Mouse (Mus musculus) ovary, postnatal 14 days (tissue): ENCODE measurements at regions not wholly inside any gene's neighbourhood (a gene's known extent, or its start where the extent isn't known, plus 50 kb on each side); places are given as distances from the start of the nearest gene placed in this dataset.

Experiments used
- DNase-seq: peaks from one replicate; pipeline ENCODE4 v3.0.0; 2022; ENCODE audit warnings: low spot score

DNA sequence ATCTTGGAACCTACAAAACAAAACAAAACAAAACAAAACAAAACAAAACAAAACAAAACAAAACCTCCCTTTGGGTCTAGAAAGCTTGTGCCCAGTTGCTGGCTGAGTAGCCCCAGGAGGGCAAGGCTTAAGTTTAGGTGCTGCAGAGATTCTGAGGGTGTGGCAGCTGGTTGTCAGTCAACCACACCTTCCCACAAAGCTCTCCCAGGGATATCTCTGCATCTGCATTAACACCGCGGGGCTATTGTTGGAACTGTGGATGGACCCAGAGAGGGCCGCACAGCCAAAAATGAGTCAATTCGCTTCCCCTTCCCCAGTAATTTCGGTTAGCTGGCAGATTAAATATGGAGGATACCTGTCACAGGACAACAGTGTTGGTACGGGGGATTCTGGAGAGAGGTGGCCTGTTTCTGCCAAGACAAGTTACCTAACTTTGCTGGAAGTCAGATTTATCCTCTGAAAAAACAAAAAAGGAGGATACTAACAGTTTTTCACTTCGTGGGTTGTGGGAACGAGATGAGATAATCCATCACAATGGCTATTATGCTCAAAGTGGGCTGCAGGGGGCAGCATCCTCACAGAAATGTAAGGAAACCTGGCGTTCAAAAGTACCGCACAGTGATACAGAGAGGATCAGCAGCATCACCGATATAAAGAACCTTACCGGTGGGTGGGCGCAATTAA, 96.7 kb downstream of the 1500009L16Rik start:
- peak; percentile 69 for DNase-seq

- DNase-seq: no peak
Measured at GRCm38 (mm10) chr10:83819950-83820275, 97.2 kb downstream of the 1500009L16Rik start.

DNA sequence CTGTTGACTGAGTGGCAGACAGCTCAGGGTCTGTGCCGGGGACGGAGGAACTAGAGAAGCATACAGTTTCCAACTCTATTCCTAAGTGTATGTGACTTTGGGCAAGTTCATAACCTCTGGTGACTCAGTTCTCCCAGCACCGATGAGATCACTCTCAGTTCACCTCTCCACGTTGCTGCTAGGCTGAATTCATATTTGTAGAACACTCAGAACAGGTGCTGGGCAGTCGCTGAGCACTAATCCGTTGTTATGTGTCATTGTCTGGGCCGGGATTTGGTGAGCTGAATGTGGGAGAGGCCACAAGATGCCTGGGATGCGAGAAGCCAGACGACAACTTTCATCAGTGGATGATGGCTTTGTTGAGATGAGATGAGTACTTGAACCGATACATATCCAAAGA, 98.4 kb downstream of the 1500009L16Rik start:
- DNase-seq: no peak

GRCm38 (mm10) chr10:83826105-83826504, 103.4 kb downstream of the 1500009L16Rik start:
- DNase-seq: no peak

GRCm38 (mm10) chr10:83836351-83836750, 113.7 kb downstream of the 1500009L16Rik start:
- DNase-seq: no peak

DNA sequence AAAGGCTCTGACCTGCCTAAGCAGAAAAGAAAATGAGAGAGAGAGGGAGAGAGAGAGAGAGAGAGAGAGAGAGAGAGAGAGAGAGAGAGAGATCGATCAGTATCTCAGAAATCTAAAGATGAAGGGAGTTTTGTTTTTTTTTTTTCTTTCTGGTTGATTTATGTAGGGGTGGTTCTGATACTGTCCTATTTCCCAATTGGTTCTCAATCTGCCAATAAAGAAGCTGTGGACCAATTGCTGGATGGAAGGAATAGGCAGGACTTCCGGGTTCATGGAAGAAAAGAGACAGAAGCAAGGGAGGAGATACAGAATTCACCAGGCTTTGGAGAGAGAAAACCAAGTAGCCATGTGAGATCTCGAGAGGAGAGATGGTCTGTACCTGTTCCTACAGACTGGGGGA, 117.6 kb downstream of the 1500009L16Rik start:
- no peak for DNase-seq

DNA sequence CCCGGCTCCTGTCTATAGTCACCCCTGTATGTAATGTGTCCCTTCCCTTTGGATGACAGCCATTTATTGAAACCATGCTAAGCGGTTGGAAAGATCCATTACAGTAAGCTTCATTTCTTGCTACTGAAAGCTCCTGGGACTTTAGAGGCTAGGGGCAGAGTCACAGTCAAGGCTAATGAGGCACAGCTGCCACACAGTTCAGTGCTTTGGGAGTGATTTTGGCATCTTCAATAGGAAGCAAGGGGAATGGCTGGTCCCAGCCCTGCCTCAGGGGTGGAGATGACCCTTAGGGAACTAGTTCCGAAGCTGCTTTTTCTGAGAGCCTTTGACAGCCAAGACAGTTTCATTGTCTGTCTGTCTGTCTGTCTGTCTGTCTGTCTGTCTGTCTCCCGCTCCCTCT, 128.2 kb downstream of the 1500009L16Rik start:
- no peak for DNase-seq

DNA sequence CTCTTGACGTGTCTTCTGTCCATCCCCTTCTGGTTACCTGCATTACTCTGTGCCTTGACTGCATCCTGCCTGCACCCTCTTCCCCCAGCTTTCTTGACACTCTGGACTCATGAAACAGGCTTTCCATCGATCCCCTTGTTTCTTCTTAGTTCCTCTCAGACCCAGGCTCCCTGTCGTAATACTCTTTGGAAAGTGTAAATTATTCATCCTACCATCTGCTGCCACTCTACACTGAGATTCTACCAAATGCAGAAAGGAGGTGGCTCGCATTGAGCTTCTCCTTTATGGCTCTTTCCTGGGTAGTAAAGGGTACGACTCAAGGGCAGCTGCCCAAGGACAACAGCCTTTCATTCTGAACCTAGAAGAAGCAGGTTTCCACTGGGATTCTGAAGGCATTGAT, 129.5 kb downstream of the 1500009L16Rik start:
- DNase-seq: no peak

DNA sequence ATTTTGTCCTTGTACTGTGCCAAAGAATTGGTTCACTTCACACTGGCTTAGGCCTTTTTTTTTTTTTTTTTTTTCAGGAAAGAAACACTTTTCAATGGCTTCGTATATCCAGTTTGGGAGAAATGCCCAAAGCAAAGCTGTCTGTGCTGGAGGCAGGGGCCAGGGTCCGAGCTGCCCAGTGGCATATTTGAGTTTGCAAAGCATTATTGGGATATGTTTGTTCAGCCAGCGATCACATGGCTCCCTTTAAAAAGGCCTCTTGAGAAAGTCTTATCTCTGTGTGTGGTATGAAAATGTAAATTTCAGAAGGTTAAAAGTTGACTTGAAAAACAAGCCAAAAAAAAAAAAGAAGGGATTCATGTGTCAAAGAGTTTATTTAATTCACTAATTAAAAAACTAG, 130.1 kb downstream of the 1500009L16Rik start:
- no peak for DNase-seq

DNA sequence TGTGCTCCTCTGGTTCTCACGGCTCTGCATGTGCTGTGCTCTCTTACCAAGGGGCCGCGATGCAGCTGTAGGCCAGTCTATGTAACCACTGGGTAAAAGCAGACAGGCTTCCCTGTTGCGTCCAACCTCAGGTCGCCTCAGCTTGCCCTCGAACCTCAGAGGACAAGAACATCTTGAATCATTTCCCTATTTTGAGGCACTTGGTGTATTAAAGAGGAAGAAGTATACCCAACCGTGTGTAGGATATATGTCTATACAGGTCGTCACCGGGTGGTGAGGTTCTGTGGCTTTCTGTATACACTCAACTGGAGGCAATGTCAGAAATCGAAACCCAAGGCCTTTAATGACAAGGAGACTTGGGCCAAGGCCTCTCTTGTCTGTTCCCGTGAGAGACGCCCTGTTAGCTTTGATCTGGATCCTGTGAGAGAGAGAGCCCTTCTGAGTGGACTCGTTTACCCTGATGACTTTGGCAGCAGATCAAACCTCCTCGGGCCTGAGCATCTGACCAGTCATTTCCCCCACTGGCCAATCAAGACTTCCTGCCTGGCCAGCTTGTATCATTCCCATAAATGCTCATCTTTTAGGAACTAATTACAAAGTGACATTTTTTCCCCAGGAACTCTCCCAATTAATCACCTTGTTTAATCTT, 135.3 kb downstream of the 1500009L16Rik start:
- no peak for DNase-seq

DNA sequence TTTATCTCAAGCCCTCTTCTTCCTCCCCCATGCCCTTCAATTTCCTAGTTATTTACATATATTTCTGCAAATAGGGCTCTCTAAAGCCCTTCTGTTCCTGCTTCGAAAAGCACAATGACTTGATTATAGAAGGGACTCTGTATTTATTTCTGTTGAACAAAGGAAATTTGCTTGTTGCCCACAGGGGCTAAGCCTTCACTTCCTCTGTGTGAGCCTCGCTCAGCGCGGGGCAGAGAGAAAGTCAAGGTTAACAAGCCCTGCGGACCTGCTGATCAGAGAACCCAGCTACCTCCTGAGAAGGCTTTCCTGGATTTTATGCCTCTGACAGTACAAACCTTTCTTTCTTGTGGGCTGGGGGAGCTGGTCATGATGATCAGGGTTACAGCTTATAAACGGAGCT, 136.0 kb downstream of the 1500009L16Rik start:
- DNase-seq: no peak

GRCm38 (mm10) chr10:83859633-83860032, 137.0 kb downstream of the 1500009L16Rik start:
- DNase-seq: no peak

DNA sequence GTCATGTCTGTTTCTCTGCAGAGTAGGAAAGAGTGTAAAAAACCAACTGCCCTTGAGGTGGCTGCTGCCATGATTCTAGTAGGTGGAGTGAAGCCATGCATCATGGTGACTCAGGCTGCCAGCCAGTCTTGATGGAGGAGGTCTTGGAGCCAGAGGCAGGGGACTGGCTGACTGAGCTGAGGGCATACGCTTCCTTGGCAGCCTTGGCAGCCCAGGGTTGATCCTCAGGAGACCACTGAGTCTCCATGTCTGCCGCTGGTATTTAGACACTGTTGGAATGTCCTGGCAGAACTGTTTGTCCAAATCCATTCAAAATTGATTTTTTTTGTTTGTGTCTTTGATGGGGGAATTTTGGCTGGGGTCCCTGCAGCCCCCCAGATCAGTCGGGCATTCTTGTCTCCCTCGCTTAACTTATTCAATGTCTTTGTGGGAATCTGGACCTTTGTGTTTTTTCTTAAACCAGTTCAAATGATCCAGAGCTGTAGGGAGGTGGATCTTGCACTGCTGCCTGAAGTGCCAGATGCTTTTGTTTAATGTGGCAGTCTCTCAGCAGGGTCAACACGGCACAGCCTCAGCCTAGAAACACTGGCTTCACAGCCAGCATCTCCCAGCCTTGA, 139.0 kb downstream of the 1500009L16Rik start:
- DNase-seq: no peak

GRCm38 (mm10) chr10:83864591-83864990, 141.9 kb downstream of the 1500009L16Rik start:
- DNase-seq: no peak

DNA sequence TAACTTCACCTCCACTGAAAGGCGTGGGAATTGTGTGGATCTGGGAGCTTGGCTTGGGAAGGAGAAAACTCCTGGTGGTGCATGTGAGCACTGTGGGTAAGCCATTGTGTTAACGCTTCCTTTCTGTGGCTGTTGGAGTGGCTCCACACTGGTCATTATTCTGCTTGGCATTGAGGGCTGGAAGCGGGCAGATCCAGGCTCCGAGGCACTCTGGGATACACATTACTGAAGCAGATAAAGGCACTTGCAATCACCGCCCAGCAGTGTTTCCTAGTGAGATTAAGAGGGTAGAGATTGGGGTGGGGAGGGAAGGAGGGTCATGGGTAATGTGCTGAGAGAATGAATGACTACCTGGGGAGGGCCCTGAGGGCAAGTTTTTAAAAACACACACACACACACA, 143.3 kb downstream of the 1500009L16Rik start:
- DNase-seq: no peak

DNA sequence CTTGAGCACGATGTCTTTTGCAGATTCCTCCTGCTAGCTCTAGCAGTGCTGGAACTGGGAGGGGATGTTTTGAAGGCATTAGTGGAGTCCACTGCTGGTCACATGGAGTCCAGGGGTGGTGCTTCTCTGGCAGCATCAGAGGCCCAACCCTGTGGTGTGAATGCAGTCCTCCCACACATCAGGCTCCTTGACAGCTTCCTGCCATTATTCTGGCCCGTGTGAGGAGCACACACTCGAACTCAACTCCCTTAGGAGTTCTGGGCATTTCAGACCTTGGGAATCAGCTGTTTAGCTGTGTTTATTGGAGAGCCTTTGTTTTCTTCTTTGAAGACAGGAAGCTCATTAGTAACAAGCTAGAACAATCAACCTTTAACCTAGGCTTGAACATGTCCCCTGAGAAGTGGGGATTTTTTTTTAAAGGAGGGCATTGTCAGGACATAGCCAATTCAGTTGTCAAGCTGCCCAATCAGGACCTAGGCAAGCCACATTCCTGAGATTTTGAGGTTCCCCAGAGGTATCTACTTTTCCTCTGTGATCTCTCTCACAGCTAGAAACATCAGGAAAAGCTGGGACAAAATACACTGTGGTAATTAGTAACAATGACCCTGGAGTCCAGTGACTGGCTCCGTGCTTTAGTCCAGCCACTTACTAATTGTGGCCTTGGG, 149.2 kb downstream of the 1500009L16Rik start:
- no peak for DNase-seq

DNA sequence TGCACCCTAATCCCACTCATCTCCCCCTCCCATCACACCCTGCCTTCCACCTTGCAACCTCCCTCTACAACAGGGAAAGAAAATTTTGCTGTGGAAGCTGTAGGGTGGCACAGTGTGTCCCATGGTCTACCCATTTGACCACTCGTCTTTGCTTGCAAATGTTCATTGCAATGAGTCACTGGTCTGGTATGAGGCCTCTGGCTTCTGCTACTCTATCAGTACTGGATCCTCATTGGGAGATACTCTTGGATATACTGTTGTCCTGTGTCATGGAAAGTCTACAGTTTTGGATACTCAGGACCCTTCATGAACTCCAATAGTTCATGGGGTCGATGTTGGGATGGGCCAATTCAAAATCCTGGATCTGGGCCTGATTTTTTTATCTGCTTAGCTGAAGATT, 156.1 kb downstream of the 1500009L16Rik start:
- DNase-seq: no peak

GRCm38 (mm10) chr10:83882119-83882890, 159.6 kb downstream of the 1500009L16Rik start:
- no peak for DNase-seq

- no peak for DNase-seq
Measured at GRCm38 (mm10) chr10:83882891-83883185, 160.2 kb downstream of the 1500009L16Rik start.

DNA sequence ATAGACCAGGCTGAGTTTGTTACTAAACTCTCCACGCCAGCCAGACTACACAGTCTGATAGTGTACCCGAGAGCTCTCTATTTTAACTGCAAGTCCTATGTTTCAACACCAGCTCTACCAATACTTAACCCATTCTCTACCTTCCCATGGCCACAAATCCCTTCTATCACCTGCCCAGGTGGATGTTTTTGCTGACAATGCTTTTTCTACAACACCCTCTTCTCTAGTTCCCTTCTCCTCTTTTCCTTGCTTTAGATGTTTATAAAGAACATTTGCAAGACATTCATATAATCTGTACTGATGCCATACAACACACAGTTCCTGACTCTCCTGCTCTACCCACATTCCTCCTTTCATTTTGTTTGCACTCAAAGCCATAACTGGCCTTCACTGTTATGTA, 161.9 kb downstream of the 1500009L16Rik start:
- no peak for DNase-seq

GRCm38 (mm10) chr10:83888587-83888986, 165.9 kb downstream of the 1500009L16Rik start:
- no peak for DNase-seq

GRCm38 (mm10) chr10:83895741-83896150, 173.1 kb downstream of the 1500009L16Rik start:
- DNase-seq: peak; percentile 22
